Mouse (Mus musculus) heart, embryonic 15.5 days (tissue): ENCODE data around the gene Dagla. TPM values are rescaled to one million over a fixed set of nuclear protein-coding genes. Genes with fewer than 3 reads are reported as not detected.

ENCODE experiments used
- ATAC-seq: fragments of 200-750 bp; cut with Nextera tagmentation; replicated peaks from 2 replicates; pipeline ENCODE4 v1.8.0; 2017; ENCODE audit warnings: low read depth, moderate TSS enrichment; ENCODE audit not compliant: insufficient number of reproducible peaks, insufficient read depth, low FRiP score
- H3K27ac ChIP-seq: fragments of 300-500 bp; sonication (generic); 2 replicates; pipeline ENCODE4 v1.5.1; 2015; ENCODE audit warnings: mild to moderate bottlenecking, inconsistent platforms
- H3K27me3 ChIP-seq: fragments of 300-500 bp; sonication (generic); 2 replicates; pipeline ENCODE4 v1.6.1; 2015; ENCODE audit warnings: inconsistent platforms
- H3K36me3 ChIP-seq: fragments of 300-500 bp; sonication (generic); 2 replicates; pipeline ENCODE4 v1.6.1; 2015; ENCODE audit warnings: mild to moderate bottlenecking, inconsistent platforms
- H3K4me1 ChIP-seq: fragments of 300-500 bp; sonication (generic); replicated peaks from 2 replicates; pipeline ENCODE4 v1.6.1; 2015; ENCODE audit warnings: inconsistent platforms
- H3K4me2 ChIP-seq: fragments of 300-500 bp; sonication (generic); 2 replicates; pipeline ENCODE4 v1.6.1; 2015; ENCODE audit warnings: inconsistent platforms, mild to moderate bottlenecking, moderate library complexity
- H3K4me3 ChIP-seq: fragments of 300-500 bp; sonication (generic); 2 replicates; pipeline ENCODE4 v1.5.1; 2015; ENCODE audit warnings: mild to moderate bottlenecking, inconsistent platforms
- H3K9ac ChIP-seq: fragments of 300-500 bp; sonication (generic); 2 replicates; pipeline ENCODE4 v1.6.1; 2015; ENCODE audit warnings: mild to moderate bottlenecking, inconsistent platforms
- H3K9me3 ChIP-seq: fragments of 300-500 bp; sonication (generic); replicated peaks from 2 replicates; pipeline ENCODE4 v1.6.1; 2016; ENCODE audit warnings: inconsistent platforms
- WGBS: fragments of 180-500 bp; shearing (Covaris S2); methylation state at CpG from one replicate; pipeline ENCODE4 v1.1.7; 2015; ENCODE audit warnings: mixed read lengths; 5-methylcytosine and 5-hydroxymethylcytosine counted together
- polyA plus RNA-seq: library from polyadenylated mRNA; unstranded; fragments of >200 nt; fragmentation: Nextera tagmentation; extraction: Ambion mirVana; gene quantifications from 2 replicates; pipeline ENCODE4 v1.2.1, GENCODE M21; 2015

Dagla gene
- polyA plus RNA-seq, 1 experiment from 2014 or later = 0.88 TPM

DNA sequence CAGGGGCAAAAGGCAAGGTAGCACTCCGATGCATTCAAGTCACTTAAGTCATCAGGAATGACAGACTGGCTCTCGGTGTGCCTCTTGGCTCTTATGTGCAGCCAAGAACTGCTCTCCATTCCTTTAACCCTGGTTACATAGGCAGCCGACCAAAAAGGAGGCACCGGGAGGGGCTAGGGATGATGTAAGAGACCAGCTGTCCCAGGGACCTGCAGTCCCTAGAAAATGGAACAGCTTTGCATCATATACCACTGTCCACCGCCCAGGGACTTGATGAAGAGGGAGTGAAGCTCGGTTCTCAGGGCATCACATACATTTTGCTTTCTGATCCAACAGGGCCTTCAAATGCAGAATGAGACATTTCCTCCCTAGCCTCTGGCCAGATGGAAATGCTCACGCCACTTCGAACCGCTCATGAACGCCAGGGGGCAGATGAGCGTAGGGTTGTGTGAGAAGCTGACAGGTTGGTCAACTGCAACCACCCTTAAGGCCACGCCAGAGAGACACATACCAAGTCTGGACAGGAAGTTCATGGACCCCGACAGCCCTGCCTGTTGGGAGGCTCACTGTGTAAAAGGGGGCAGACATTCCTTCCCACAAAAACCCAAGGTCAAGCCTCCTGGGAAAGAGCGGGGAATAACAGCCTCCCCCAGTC lies 38.4 kb downstream of the Dagla start:
- peak; percentile 65 for ATAC-seq
- H3K4me3 ChIP-seq = no peak overlapping the region
- H3K9me3 ChIP-seq = no peaks in the 10 kb centered on the region
- no peak overlapping the region for H3K9ac ChIP-seq
- no peak overlapping the region for H3K4me2 ChIP-seq
- no peaks in the 10 kb centered on the region for H3K36me3 ChIP-seq
- H3K27me3 ChIP-seq = peaks cover 35% of the 10 kb centered on the region
- peaks cover 13% of the 10 kb centered on the region for H3K4me1 ChIP-seq
- 20% methylated on average over 14 of the region's 14 CpGs for WGBS
- peak overlapping the region; percentile 45; the same call in 1 of the 2 replicates for H3K27ac ChIP-seq

DNA sequence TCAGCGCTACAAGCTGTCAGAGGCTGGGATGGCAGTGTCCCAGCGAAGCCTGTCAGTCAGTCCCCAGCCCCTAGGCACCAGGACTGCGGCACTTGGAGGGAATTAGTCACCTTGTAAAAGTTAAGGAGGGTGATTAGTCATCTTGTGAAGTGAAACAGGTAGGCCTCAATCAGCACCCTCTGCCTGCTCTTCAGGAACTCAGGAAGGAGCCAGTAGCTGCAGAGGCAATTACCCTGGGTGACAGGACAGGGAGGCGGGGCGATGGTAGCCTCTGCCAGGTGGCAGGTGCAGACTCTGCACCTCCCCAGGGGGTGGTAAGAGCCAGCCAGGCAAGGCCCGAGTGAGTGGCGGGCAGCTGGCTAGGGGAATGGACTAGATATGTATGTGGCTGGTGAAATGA lies 43.3 kb downstream of the Dagla start:
- H3K9ac ChIP-seq = no peak overlapping the region
- no peaks in the 10 kb centered on the region for H3K9me3 ChIP-seq
- peaks cover 2% of the 10 kb centered on the region for H3K4me1 ChIP-seq
- peaks cover 50% of the 10 kb centered on the region for H3K27me3 ChIP-seq
- 62% methylated on average over 7 of the region's 7 CpGs for WGBS
- no peak overlapping the region for H3K4me2 ChIP-seq
- no peaks in the 10 kb centered on the region for H3K36me3 ChIP-seq
- no peak overlapping the region for H3K27ac ChIP-seq
- no peak overlapping the region for H3K4me3 ChIP-seq
- no peak for ATAC-seq

DNA sequence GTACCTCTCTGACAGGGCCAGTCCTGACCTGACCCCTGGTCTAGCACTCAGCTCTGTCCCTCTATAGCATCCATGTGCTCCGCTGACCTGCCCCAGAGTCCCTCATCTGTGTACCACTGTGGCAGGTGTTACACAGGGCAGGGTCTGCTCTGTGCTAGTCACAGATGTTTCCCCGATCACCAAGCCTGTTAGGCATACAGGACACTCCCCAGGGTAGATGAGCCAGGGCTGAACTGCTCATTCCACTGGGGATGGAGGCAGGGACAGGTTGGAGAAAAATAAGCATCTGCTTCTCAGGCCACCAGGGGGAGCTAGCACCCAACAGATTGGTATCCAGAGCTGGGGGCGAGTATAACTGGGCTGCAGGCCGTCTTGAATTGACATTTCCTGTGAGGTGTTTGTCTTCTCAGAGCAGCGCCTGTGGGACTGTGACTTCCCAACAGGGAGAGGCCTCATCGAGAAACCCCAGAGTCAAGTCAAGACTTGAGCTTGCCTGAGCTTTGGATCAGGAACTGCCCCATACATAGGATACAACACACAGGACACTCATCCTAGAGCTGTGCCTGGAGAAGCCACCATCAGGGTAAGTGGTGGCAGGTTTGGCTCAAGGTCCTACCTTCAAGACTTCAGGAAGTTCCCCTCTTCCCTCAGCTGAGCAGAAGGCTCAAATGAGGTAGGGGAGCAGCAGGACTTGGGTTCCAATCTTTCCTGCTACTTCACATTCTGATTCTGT lies 46.2 kb downstream of the Dagla start:
- no peak; the same call in 1 of the 2 replicates for ATAC-seq
- H3K27me3 ChIP-seq = peaks cover 34% of the 10 kb centered on the region

DNA sequence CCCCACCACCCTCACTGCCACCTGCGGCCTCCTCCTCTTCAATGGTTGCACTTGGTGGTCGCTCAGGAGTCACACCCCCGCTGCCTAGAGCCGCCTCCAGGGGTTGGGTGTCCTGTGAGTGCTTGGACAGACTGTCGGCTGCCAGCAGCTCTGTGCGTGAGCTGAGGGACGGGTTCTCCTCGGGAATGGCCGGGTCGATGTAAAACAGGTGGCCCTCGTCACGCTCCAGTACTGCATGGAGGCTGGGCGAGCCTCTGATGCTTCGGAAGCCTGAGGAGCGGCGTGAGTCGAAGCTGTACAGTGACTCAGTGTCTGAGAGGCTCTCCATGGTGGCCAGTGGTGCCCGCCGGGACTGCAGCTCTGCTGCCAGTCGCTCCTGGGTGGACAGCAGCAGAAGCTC lies 56.5 kb downstream of the Dagla start:
- no peaks in the 10 kb centered on the region for H3K9me3 ChIP-seq
- H3K9ac ChIP-seq = no peak overlapping the region; the same call in 1 of the 2 replicates
- H3K36me3 ChIP-seq = no peaks in the 10 kb centered on the region
- no peak for ATAC-seq
- peak overlapping the region; percentile 23 for H3K4me2 ChIP-seq
- no peak overlapping the region for H3K27ac ChIP-seq
- 31% methylated on average over 20 of the region's 20 CpGs for WGBS
- peaks cover 23% of the 10 kb centered on the region for H3K27me3 ChIP-seq
- peaks cover 17% of the 10 kb centered on the region for H3K4me1 ChIP-seq
- H3K4me3 ChIP-seq = 0 out of 2 replicates have a peak overlapping the region, but pooled peaks have one; percentile 1

More for the DNA sequence above, 46.2 kb downstream of the Dagla start:
- no peak overlapping the region for H3K27ac ChIP-seq
- H3K9me3 ChIP-seq = no peaks in the 10 kb centered on the region
- no peak overlapping the region for H3K9ac ChIP-seq
- no peaks in the 10 kb centered on the region for H3K36me3 ChIP-seq
- no peak overlapping the region for H3K4me3 ChIP-seq
- H3K4me1 ChIP-seq = no peaks in the 10 kb centered on the region
- no peak overlapping the region for H3K4me2 ChIP-seq
- 19% methylated on average over 6 of the region's 6 CpGs for WGBS

DNA sequence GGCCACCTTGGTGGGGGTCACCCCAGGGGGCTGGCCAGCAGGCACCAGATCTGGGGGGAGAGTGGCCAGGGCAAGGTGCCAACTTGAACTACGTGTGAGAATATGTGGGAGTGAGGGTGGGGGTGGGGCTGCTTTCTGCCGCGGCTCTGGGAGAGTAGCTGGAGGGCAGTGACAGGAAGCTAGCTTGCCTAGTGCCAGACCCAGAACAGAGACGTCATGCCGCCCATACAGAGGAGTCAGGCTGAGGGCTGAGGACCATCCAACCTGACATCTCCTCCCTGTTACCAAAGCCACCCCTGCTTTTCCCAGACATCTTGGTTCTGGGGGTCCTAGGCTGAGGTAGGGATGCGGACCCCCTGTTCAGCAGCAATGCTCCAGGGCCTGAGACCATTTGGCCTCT lies 57.5 kb downstream of the Dagla start:
- 16% methylated on average over 6 of the region's 6 CpGs for WGBS
- Histone ChIP-seq H3K4me2 (no peak overlapping the region), H3K36me3 (no peaks in the 10 kb centered on the region), H3K9ac (no peak overlapping the region), H3K4me1 (peaks cover 19% of the 10 kb centered on the region), H3K4me3 (no peak overlapping the region), H3K27me3 (peaks cover 23% of the 10 kb centered on the region; the same call in 1 of the 2 replicates), H3K9me3 (no peaks in the 10 kb centered on the region), H3K27ac (no peak overlapping the region)
- ATAC-seq = no peak

DNA sequence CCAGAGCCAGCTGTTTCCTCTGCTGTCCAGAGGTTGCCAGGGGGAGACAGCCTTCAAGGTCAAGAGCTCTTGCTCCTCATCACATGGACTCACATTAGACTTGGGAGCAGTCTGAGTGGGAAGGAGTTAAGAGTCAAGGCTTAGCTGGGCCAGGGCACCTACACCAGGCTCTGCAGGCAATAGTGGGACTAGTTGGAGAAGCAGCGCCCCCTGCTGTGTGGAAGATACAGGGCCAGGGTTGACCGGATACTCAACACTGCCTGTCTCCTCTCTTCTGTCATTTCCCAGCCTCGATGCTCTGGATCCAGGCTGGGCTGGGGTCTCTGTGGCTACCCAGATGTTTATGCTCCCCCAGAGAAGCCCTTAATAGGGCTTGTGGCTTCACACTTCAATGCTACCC lies 60.5 kb downstream of the Dagla start:
- H3K4me3 ChIP-seq = no peak overlapping the region
- WGBS = 14% methylated on average over 3 of the region's 3 CpGs
- no peaks in the 10 kb centered on the region for H3K36me3 ChIP-seq
- no peak overlapping the region for H3K4me2 ChIP-seq
- H3K9ac ChIP-seq = no peak overlapping the region
- H3K27me3 ChIP-seq = peaks cover 37% of the 10 kb centered on the region
- no peak overlapping the region for H3K27ac ChIP-seq
- peaks cover 34% of the 10 kb centered on the region for H3K4me1 ChIP-seq
- no peak for ATAC-seq
- no peaks in the 10 kb centered on the region for H3K9me3 ChIP-seq

DNA sequence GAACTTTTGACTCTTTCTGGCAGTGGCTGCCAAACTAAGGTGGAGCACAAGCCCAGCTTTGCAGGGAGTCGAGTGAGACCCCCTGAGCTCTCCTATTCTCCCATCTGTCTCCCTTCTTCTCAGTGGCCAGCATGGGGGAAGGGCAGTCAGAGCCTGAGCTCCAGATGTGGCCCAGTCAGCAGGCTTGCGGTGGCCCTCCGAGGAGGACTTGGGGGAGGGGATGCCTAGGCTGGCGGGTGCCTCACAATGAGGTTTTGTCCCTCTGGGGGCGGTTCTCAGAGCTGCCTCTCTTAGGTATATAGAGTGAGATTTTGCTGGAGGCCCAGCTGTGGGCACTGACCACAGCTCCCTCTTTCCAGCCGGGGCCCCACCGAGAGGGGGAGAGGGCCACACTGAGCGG lies 61.8 kb downstream of the Dagla start:
- Histone ChIP-seq H3K4me3 (no peak overlapping the region), H3K4me2 (no peak overlapping the region), H3K27me3 (peaks cover 28% of the 10 kb centered on the region), H3K9ac (no peak overlapping the region), H3K9me3 (no peaks in the 10 kb centered on the region), H3K4me1 (peaks cover 32% of the 10 kb centered on the region), H3K36me3 (no peaks in the 10 kb centered on the region), H3K27ac (no peak overlapping the region)
- no peak for ATAC-seq
- WGBS = 22% methylated on average over 8 of the region's 8 CpGs

DNA sequence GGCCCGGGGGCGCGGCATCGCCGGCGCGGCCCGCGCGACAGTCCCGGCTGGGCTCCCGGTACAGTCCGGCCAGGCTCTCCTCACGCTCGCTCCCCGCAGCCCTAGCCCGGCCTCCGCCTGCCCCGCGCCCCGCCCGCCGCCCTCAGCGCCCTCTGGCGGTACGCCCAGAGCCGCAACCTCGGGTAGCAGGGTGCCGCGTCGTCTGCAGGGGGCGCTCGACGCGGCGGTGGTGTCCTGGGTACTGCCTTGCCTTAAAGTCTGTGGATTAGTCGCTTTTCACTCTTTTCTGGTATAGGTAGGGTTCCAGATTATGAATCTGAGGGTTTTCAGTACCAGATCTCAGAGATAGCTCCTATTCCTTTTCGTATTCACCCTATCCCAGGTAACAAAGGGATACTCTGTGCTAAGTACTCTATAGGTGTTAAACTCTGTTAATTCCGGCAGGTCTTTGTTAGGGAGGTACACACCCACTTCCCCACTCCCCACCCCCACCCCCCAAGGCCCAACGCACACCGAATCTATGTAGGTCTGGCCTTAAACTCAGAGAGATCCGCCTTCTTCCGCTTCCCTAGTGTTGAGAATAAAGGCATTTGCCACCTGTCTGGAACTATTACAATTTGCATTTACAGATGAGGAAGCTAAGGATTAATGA lies 63.9 kb downstream of the Dagla start, which contains the start of gene Myrf:
TSS of gene Myrf (minus strand) at position 95 of the 652 bp plus-strand sequence.
- Histone ChIP-seq H3K36me3 (no peaks in the 10 kb centered on the region), H3K9me3 (no peaks in the 10 kb centered on the region), H3K27me3 (peaks cover 24% of the 10 kb centered on the region), H3K27ac (peak within 1 kb of the TSS; percentile 34; the same call in 1 of the 2 replicates), H3K4me3 (peak within 1 kb of the TSS; percentile 52), H3K4me2 (peak within 1 kb of the TSS; percentile 95), H3K9ac (peak within 1 kb of the TSS; percentile 53), H3K4me1 (peaks cover 22% of the 10 kb centered on the region)
- WGBS = 8% methylated on average over 43 of the region's 43 CpGs
- ATAC-seq = peak; percentile 68

DNA sequence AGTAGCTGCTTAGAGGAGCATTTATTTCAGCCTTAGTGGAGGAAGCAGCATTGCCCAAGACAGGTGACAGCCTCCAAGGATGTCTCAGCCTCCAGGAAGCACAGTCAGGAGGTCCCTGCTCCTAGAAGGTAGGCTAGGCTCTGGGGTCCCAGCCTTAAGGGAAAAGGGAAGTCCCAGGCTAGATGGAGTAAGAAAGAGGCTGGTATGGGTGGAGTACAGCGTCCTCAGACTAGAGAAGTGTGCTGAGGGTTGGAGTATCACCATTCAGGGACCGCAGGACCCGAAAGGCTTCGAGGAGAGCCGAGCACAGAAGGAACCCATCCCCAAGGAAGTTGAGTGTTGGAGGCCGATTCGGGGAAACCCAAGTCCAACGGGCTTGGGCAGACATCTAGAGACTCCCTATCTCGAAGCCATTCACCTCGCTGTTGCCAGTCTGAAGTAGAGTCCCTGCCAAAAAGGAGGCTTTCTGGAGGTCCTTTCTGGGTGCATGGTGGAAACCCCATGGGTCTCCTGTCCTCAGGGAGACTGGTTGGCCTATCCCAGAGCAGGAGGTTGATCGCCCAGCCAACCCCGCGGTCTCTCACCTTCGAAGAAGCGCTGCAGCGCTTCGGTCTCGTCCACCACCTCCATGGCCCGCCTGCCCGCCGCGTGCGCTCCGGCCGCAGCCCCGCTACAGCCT lies 64.6 kb downstream of the Dagla start:
- Histone ChIP-seq H3K27ac (peak overlapping the region; percentile 34; the same call in 1 of the 2 replicates), H3K36me3 (no peaks in the 10 kb centered on the region), H3K4me2 (peak overlapping the region; percentile 95), H3K4me3 (peak overlapping the region; percentile 52), H3K9me3 (no peaks in the 10 kb centered on the region), H3K9ac (peak overlapping the region; percentile 53), H3K27me3 (peaks cover 21% of the 10 kb centered on the region), H3K4me1 (peaks cover 22% of the 10 kb centered on the region)
- ATAC-seq = no peak
- 6% methylated on average over 18 of the region's 26 CpGs for WGBS

DNA sequence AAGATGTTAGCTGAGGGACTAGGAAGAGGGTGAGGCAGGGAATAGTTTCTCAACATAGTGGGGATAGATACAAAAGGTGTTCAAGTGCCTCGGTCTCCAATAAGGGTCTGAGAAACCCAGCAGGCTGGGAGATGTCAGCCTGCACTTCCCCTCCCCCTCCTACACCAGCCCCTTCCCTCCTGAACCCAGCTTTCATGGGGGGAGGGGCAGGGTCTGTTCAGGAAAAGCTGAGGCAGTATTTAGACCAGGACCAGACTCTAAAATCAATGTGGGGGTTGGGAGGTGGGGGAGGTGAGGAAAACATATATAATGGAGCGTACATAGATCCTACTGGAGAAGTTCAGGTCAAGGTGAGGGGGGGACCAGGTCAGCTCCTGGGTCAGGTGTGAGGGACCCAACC lies 65.3 kb downstream of the Dagla start:
- 27% methylated on average over 2 of the region's 2 CpGs for WGBS
- no peak for ATAC-seq
- Histone ChIP-seq H3K27ac (peak overlapping the region; percentile 34; the same call in 1 of the 2 replicates), H3K4me3 (peak overlapping the region; percentile 52), H3K4me1 (peaks cover 22% of the 10 kb centered on the region), H3K36me3 (no peaks in the 10 kb centered on the region), H3K4me2 (peak overlapping the region; percentile 95), H3K27me3 (peaks cover 21% of the 10 kb centered on the region), H3K9ac (no peak overlapping the region), H3K9me3 (no peaks in the 10 kb centered on the region)

DNA sequence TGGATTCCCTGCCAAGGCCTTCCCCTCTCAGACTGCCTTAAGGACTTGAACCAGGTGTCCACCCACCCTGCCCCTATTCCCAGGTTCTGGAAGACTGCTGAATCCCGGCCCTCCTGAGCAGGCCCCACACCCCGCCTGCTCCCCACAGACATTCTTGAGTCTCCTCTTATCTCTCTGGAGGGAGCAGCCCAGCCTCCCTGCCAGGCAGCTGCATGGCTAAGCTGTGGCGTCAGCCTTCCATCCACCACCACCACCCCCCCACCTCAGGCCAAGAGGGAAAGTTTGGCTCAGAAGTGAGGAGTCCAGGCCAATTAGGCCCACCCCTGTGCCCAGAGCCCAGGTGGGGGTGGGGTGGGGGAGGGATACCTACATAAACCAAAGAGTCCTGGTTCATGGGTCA lies 66.2 kb downstream of the Dagla start:
- 32% methylated on average over 3 of the region's 3 CpGs for WGBS
- H3K27me3 ChIP-seq = peaks cover 21% of the 10 kb centered on the region
- peak overlapping the region; percentile 37 for H3K27ac ChIP-seq
- H3K9ac ChIP-seq = no peak overlapping the region
- H3K4me3 ChIP-seq = no peak overlapping the region
- H3K4me1 ChIP-seq = peaks cover 22% of the 10 kb centered on the region
- H3K4me2 ChIP-seq = peak overlapping the region; percentile 13; the same call in 1 of the 2 replicates
- no peaks in the 10 kb centered on the region for H3K9me3 ChIP-seq
- H3K36me3 ChIP-seq = no peaks in the 10 kb centered on the region
- ATAC-seq = peak; percentile 56; the same call in 1 of the 2 replicates
